Mouse (Mus musculus) brain, embryonic 14.5 days (tissue): ENCODE results near the gene Rgl3.

ENCODE experiments used
- CTCF ChIP-seq: fragments of 200-500 bp; IDR thresholded peaks from 2 replicates; pipeline ENCODE4 v1.5.1; 2012; ENCODE audit warnings: inconsistent platforms, mild to moderate bottlenecking, moderate library complexity, borderline replicate concordance; ENCODE audit not compliant: insufficient read depth, insufficient read length; ENCODE audit errors: extremely low read depth
- POLR2A ChIP-seq: fragments of 200-500 bp; IDR thresholded peaks from 2 replicates; pipeline ENCODE4 v1.6.1; 2012; ENCODE audit warnings: mild to moderate bottlenecking, inconsistent platforms, borderline replicate concordance; ENCODE audit not compliant: poor library complexity, insufficient read depth, insufficient read length, severe bottlenecking; ENCODE audit errors: extremely low read depth

DNA sequence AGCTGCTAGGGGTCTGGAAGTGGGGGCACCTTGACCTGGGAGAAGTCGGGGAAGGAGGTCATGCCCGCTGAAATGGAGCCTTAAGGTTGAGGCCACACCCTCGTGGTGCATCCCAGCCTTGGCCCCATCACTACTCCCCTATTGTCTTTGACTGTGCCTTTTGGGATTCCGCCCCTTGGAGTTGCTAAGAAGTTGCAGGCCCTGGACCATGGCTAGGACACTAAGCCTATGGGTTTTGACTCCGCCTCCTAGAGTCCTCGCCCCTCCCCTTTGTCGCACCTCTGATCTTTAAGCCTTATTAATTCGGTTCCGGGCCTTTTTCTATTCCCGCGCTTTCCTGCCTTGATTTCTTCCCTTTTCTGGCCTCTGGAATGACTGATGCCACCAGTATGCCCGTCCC, 45.6 kb downstream of the Rgl3 start:
- TF ChIP-seq CTCF (no peak), POLR2A (no peak)
